Mouse (Mus musculus) spleen, postnatal 10 days (tissue): ENCODE data around the gene Samd15.
A peak's percentile ranks its signal among the peaks of the same experiment; 100 is the strongest.
"Not testable (repeated sequence)": the region's sequence is repeated elsewhere in the genome, so short reads cannot be mapped to it uniquely, and the experiment has no call there.

Experiments used
- DNase-seq, 2 experiments: peaks; one replicate each; pipeline ENCODE4 v3.0.0; 2021 to 2022; ENCODE audit warnings: low spot score in 2 of 2

Samd15 gene

DNA sequence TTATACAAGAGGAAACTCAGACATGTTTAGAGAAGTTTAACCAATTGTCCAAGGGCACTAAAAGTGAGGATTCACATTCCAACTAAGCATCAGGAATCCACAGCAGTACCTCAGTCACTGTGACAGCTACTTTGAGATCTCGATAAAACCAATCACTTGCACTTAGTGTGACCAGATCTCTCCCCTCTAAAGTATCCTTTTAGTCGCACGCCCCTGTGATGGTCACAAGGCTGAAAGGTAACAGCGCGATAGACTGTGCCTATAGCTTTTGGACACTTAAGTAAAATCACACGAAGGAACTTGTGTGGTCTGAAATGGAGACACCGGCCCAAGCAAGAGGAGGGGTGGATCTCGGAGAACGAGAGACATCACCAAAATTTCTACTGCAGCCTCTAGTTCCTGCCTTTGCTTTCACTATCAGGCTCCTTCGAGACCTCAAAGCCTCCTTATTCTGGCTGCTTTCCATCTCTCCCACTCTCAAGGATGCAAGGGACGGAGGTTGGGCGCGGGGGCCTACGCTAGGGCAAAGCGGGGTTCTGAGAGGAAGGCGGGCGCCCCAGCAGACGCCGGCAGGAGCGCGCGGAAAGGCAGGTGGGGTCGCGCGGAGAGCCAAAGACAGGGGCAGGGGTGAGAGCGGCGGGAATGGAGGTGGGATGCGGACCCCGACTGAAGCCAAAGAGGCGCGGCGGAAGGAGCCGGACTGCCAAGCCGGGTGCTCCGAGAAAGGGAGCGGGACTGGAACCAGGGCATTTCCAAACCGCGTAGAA is at the start of gene Samd15:
Samd15 (plus strand) TSS at position 518 of the 767 bp plus-strand sequence.
- DNase-seq = peak; percentile 39 to 54

DNA sequence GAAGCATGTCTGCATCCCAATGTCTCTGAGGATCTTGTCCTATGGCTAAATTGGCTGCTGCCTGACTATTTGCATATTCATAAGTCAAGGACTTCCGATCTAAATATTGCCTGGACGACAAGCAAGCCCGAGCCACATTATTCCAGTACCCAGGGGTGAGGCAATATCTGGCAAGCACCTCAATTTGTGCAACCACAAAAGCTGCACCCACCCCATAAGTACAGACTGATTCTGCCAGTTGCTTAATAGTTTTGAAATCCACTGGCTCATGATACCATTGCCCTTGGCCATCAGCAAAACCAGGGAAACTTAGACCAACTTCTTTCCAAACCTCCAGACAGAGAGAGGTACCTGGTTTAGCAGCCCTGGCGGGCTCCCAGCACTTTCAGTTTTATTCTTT is 45.1 kb upstream of the Samd15 start:
- DNase-seq = not testable (repeated sequence)

DNA sequence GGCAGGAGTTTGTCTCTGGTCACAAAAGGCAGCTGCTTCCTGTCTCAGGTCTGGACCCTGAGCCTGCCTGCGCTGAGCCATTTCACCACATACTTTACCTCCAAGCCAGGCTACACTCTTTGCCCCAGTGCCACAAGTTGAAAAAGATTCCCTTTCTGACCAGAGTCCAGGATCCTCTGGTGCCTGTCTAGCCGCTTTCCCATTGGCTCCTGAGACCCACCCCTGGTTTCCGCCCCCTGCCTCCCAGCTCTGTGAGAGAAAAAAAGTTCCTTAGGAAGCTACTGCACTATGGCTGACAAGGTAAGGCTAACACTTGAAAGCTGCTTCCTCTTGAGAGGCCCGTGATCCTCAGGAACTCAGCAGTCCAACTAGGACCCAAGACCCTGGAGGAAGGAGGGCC is 42.2 kb upstream of the Samd15 start:
- DNase-seq = no peak

DNA sequence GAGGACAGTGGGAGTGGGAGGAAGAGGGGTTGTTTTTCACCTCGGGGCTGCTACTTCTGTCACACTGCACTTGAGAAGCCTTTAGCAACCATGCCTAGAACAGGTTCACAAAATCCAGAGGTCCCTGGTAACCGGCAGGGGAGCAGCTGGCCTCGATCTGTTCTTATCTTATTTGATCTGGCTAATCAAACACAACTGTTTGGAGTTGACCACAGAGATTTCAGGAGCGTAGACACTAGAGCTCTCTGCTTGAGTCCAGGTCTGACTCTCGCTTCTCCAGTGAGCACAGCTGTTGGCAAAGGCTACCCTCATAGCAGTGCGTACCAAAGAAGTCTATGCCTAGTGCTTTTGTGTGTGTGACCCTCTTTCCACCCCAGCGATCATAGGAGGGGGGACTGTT is 41.4 kb upstream of the Samd15 start:
- DNase-seq = no peak

DNA sequence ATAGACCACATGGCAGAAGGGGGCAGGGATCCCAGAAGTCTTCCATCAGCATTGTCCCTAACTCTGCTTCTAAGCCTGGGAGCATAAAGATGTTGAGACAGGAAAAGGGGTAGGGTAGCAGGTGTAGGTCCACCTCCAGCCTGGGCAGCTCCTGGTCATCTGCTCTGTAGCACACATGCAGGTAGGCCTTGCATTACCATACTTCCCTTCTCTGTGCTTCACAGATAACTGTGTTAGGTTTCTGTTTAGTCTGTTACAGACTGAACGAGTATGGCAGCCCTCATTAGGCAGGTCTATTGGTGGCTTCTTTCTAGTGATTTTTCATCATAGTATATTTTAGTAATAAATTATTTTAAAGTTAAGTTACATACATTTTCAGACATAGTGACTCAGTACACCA is 39.2 kb upstream of the Samd15 start:
- no peak for DNase-seq

DNA sequence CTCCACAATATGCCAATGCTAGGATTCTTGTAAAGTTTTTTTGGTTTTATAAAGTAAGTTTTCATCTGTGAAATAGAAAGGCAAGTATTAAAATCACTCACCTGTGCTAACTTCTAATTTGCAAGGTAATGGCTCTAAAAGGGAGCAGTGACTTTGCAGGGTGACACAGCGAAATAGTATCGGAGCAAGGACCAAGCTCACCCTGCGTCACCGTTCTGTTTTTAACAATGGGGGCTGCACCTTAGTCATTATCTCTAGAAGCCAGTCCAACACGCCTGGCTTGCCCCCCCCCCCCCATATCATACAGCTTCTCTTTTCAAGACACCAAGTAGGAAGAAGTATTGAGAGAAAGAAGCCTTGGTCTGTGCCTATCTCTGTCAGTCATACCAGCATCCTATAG is 38.7 kb upstream of the Samd15 start:
- no peak for DNase-seq

DNA sequence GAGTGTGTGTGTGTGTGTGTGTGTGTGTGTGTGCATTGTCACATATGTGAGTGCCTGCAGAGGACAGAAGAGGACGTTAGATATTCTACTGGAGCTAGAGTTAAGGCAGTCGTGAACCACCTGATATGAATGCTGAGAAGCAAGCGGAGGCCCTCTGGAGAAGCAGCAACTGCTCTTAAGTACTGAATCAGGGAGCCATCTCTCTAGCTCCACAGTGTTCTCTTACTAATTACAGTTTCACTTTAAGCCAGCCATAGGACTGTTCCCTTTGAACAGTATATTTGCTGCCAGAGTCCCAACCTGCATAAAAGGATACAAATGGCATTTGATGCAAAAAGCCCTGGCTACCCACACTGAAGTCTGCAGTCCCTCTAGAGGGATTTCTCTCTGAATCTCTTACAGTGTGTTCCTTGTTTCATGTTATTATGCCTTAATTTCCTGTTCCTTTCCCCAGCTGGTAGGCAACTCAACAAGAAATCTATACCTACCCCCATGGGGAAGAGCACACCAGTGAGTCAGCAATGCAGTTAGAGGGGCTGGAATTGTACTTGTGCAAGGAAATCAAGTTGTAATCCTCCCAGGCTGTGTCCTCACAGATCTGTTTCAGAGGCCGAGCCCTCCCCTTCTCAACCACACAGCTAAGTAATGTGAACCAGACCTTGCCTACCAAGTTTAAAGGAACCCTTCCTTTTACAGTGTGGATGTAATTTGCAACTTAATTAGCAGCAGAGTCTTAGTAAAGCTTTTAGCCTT is 24.2 kb upstream of the Samd15 start:
- no peak for DNase-seq

DNA sequence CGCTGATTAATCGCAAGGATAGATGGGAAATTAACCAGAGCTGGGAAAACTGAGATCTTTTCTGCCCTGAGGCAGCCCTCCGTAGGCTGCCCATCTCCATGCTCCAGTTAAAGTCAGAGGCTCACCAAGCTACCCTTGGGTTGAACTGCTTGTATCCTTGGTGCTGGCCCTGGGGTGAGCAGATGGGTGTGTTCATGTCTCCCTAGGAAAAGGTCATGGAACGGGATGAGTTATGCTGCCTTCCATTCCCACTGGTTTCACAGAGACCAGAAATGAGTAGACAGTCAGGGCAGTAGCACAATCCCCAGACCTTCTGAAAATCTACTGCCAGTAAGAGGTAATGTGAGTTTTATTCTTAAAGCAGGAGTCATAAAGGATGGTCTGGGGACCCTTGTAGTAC is 21.9 kb upstream of the Samd15 start:
- DNase-seq = no peak

DNA sequence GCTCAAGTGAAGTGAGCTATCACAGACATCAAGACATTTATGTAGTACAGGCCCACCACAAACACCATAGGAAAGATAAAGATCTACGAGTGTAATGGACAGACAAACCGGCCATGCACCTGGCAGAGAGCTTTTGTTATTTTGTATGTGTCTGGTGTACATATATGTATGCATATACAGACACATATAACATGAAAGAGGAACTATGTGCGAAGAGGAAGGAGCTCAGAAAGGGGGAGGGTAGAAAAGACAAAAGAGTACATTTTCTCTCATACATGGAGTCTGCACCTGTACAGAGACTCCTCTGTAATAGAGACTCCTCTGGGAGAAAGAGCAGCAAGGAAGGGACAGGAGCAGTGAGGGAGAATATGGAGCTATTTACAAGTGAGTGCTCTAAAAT is 6.5 kb upstream of the Samd15 start:
- DNase-seq = no peak

DNA sequence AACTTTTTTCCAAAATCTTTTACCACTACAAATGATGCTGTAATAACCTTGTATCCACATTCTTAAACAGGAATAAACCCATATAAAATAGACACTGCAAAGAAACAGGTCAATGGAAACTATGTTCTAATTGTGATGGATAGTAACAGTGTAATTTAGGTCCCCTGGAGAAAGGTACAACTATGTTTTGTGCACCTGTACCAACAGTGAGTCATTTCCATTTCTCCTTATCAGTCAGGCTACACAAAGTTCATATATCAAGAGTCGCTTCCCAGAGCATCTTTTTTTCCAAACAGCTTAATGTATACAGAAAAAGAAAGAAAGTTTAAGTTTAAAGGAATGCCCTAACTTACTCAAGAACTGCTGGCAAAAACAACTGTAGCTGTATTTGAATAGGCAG is 4.5 kb upstream of the Samd15 start:
- no peak for DNase-seq

DNA sequence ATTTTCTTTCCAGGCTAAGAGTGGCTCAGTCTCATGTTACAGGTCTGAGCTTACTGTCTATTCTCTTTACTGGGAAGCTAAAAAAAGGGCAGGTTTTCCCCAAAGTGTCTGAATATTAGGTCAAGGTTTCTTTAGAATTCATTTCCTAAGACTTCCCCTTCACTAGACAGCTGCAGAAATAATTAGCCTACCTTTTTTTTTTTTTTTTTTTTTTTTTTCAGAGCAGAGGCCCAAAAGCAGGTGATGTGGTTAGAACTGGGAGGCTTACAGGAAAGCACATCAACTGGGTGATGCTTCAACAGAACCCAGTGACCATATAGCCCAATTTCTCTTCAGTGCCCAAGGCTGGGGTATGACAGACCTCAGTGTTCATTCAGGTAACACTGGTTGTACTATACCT is 3.2 kb upstream of the Samd15 start:
- DNase-seq = no peak

DNA sequence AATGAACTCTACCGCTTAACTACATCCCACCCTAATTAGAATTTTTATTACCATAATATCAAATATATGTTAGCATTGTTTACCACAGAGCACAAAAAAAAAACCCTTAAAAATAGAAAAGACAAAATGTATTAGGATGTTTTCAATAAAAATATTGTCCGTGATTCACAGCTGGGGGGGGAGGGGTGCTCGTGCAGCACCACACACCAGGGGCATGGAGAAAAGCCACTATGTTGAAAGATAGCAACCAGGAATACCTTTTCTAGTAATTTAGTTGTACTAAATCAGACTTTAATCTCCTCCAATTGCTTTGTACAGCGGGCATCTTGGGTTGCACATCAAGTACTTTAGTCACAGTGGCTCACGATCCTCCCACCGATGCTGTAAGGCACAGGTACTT is 731 bp upstream of the Samd15 start:
- no peak for DNase-seq

DNA sequence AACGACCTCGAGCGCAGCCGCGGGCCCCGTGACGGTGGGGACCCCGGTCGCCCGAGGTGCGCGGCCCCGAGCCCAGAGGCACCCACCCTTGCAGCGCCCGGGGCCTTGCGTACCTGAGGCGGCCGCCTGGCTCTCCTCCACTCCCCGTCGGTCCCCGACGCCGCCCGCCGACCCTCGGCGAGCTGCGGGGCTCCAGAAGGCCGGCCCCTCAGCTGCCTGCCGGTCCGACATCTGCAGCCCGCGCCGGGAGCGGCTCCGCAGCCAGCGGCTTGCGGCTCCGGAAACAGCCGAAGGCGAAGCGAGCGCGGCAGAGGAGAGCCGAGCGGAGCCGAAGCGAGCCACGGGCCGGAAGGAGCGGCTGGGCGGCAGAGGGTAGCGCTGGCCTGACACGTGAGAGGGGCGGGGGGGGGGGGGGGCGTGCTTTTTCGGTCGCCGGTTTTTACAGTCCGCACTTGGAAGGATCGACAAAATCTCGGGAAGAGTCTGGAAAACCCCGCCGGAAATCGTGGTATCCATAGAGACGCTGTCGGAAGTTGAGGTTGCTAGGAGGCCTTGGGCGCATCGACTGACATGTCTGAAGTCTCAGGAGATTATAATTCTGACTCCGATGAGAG is 557 bp downstream of the Samd15 start, which contains the start of gene Tmed8:
Tmed8 (minus strand) TSS at position 482 of the 614 bp plus-strand sequence.
- peak; percentile 63 to 82 for DNase-seq

DNA sequence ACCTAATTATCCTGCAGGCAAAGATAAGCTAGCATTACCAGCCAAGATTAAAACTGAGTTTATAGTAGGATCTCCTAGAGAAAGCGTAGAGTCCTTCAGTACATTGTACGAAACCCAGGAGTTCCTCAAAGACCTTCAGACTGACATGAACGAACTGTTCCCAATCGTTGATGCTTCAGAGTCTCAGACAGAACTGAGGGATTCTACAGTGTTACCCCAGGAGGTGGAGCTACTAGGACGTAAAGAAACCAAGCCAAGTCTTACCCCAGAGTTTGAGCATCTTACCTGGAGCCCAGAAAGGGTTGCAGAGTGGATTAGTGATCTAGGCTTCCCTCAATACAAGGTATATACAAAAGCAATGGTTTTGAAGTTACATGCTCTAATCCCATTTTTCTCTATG is 2.2 kb downstream of the Samd15 start:
- DNase-seq = no peak

DNA sequence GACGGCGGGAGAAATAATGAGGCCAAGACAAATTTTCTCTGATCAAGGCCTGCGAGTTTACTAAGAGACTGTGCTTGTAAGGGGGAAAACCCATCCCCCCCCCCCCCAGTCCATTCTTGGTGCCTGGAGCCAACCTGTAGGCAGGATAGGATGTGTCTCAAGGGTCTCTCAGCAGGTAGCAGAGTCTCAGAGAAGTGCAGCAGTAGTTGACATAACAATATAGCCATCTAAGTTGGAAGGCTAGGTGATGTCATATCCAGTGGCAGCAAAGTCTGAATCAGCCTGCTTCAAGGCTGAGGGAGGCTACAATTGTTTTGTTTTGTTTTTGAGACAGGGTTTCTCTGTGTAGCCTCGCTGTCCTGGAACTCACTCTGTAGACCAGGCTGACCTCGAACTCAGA is 6.3 kb downstream of the Samd15 start:
- DNase-seq = not testable (repeated sequence)

DNA sequence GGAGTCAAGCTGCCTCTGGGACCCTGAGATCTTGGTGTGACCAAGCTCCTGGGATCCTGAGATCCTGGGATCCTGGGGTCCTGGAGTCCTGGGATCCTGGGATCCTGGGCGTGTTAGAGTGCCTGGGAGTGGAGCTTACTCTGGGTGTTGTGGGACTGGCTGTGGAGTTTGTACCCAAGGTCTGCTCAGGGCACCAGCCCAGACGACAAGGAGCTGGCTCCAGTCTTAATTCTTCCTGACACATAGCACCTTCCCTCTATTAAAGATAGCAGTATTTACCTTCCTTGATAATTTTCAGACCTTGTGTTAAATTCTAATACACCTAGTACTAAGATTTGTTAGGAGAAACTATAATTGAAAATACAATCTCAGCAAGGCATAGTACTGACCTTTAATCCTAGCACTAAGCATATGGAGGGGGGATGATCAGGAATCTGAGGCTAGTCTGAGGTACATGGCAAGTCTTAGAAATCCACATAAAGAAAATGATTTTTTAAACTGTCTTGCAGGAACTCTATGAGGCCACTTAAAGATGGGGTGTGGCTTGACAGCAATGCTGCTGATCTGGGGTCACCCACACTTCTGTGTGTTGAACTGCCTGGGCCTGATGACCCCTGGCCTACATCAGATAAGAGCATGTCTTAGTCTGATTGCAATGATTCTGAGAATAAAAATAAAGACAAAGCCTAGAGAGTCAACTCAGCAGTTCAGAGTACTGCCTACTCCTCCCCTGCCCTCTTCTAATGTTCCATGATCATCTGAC is 13.5 kb downstream of the Samd15 start:
- DNase-seq = no peak

DNA sequence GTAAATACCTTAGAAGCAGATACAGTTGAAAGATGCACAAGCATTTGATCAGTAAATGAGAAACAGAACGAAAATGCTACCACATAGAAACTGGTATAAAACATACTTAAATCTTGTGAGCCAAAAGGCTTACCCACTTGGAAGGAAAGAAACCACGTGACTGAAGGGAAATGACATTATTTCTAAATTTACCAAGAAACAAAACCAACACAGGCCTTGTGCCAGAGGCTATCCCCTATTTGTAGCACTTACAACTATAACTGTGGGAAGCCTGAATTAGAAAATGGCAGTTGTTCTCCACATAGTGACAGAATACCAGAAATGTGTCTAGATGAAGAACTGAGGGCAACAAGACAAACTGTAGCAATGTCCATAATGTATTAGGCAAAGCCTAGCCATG is 16.5 kb downstream of the Samd15 start:
- DNase-seq = no peak

DNA sequence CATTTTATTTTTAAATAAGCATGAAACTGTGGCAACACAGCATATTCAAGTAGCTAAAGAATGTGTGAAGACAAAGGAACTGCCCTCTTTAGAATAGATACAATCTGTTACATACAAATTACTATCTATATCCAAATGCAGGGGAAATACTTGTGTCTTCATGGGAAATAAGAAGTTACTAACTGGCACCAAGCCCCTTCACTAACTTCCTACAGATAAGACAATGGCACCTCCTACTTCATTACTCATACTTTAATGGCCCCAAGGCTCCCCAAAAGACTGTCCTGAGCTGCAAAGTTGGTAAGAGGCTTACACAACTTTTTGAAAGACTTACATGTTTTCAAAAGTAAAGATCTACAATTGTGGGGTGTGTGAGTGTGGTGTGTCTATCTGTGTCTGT is 18.1 kb downstream of the Samd15 start:
- no peak for DNase-seq

DNA sequence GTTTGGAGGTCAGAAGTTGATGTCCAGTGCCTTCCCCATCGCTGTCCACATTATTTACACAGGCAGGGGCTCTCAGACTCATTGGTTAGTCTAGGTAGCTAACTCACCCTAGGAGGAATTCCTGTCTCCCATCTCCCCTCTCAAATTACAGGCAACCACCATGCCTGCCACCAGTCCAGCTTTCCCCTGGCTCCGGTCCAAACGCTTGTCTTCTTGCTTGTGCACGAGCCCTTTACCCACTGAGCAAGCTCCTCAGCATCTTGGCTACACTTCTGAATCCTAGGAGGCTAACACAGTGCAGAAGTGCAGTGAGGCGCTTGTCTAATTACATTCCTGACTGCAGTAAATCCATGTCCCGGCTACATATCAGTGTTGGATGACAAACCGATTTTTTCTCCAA is 19.8 kb downstream of the Samd15 start:
- no peak for DNase-seq

DNA sequence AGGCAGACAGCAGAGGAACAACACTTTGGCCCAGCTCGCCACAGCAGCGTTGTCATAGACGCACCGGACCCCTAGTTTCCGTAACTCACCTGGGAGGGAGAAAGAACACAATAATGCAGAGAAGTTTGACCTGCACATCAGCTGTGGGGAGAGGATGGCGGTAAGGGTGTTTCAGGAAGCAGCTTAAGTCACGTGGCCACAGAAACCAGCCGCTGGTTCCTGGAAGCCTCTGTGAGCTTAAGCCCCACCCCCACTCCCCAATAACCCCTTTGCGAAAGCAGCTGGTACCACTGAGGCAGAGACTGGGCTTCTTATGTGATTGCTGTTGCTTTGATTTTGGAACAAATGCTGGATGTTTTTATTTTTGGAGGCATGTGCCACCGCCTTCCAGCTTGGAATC is 25.4 kb downstream of the Samd15 start:
- no peak for DNase-seq

DNA sequence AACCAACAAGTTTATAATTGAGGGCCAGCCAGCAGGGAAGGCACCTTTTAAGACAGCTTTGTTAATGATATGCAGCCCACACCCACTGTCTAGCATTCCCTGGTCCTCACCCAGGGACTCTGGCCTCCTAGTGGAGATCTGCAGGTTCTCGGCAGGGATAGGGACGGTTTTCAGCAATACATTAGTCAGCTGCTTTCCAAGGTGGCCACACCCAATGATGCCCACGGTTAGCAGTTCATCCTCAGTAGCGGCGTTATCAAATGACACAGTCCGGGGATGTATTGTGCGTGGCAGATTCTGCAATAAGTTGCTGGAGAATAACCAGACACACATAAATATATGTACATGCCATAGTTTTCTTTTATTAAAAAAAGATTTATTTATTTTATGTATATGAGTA is 27.3 kb downstream of the Samd15 start:
- no peak for DNase-seq

DNA sequence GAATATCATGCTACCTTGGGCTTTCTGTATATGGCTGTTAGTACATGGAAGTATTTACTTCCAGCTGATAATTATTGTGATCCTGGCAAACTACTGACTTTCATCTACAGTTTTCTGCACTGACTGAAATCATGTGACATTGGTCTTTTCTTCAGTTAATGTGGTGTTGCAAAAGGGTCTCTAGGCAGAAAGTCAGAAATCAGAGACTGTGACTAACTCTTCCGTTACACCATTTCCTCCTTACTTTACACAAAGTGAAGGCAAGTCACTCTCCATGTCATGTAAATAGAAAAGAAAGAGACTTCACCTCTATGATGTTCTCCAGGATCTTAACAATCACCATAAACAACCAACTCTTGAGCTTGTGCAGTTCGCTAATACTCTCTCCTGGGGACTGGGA is 30.1 kb downstream of the Samd15 start:
- no peak for DNase-seq
